Mouse (Mus musculus): ENCODE measurements at regions not wholly inside any gene's neighbourhood (a gene's known extent, or its start where the extent isn't known, plus 50 kb on each side); places are given as distances from the start of the nearest gene placed in this dataset.
A peak's percentile ranks its signal among the peaks of the same experiment; 100 is the strongest.

GRCm38 (mm10) chr3:128337031-128337430 is 440.9 kb upstream of the Fam241a start:
- TF ChIP-seq CTCF (IDR thresholded peaks at IDR 0.05; ENCODE audit: control insufficient read depth, insufficient read depth, low read length): peak; percentile 38; the same call in 1 of the 2 replicates
- no peak for TF ChIP-seq POLR2A (IDR thresholded peaks at IDR 0.05; ENCODE audit: borderline replicate concordance, control insufficient read depth, low read depth, low read length)
